In the genomic region with DNA sequence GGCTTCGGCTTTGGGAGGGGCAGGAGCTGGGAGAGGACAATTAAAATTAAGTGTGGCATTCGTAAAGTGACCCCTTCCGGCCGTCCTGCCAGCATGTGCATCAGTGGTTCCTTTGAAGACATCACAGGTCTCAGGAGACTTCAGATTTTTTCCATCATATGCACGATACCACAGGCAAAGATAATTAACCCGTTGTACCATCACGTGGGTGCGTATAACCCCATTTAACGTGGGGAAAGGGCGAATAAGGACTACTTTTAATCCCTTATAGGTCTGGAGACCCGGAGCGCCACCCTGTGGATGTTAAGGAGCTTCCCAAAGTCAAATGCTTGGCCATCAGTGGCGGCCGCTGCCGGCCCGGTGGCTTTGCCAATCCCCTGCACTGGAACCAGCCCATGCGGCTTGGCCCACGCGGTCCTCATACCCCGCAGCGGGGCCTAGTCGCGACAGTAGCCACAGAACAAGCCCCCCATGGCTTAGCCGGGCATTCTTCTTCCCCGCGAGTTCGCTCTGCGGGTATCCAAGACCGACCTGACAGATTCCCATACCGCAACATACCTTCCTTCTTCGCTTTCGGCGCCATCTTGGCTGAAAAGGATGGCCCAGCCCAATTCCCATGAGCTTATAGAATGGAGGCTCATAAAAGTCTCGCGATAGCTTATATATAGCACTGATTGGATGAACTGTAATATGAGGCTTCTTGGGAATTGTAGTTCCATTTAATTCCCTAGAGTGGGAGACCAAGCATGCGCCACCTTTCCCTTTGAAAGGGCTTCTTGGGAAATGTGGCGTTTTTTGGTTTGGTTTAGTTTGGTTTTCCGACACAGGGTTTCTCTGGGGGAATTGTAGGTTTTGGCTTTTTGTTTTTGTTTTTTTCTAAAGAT, we compare ENCODE assay signal across 8 mouse cellular contexts. TPM values are rescaled to one million over a fixed set of nuclear protein-coding genes. Genes with fewer than 3 reads are reported as not detected.
DNase-seq lines count a peak whose midpoint lies in the region; ATAC-seq lines count a peak whose summit lies in the region.

A gene (minus strand): TSS at position 624 of the 884 bp plus-strand sequence.

- peak; percentile 88 for ATAC-seq in intestine, embryonic 15.5 days
- peak; percentile 75 for ATAC-seq in megakaryocyte-erythroid progenitor cell, adult 5-6 weeks (replicated peaks; ENCODE audit: low FRiP score, low TSS enrichment, poor library complexity, severe bottlenecking)

- peak within 1 kb of the TSS; percentile 70 for H3K4me3 ChIP-seq in intestine, embryonic 15.5 days (replicated peaks)

- peaks cover 9% of the 10 kb centered on the region for H3K36me3 ChIP-seq in intestine, embryonic 15.5 days

- H3K27me3 ChIP-seq in intestine, embryonic 15.5 days (replicated peaks), result no peaks in the 10 kb centered on the region

- no peaks in the 10 kb centered on the region for H3K9me3 ChIP-seq in intestine, embryonic 15.5 days

- peak; percentile 90 for DNase-seq in adrenal gland, adult 2 months
- peak; percentile 91 for DNase-seq in embryo, embryonic 9.5 days (ENCODE audit: extremely low spot score)
- peak; percentile 43 to 72 for DNase-seq in gastrocnemius, postnatal 4 days (ENCODE audit: low spot score in 2 of 2)
- DNase-seq in left cerebral cortex, postnatal 14 days (ENCODE audit: low spot score in 2 of 2), result peak; percentile 86 to 94
- DNase-seq in right cerebral cortex, postnatal 14 days, result peak; percentile 75
- peak; percentile 72 to 74 for DNase-seq in urinary bladder, postnatal 4 days (ENCODE audit: low spot score in 2 of 2)

- H3K4me1 ChIP-seq in intestine, embryonic 15.5 days (replicated peaks), result peaks cover 27% of the 10 kb centered on the region

- under 1% methylated on average over 38 of the region's 38 CpGs for WGBS in intestine, embryonic 15.5 days

- intact Hi-C loops in left cerebral cortex, postnatal 14 days (cut with DNase I), result no loop called here

- peak within 1 kb of the TSS; percentile 83 for H3K4me2 ChIP-seq in intestine, embryonic 15.5 days (replicated peaks)

- peak within 1 kb of the TSS; percentile 82 for H3K9ac ChIP-seq in intestine, embryonic 15.5 days

- peak within 1 kb of the TSS; percentile 84 for H3K27ac ChIP-seq in intestine, embryonic 15.5 days

RNA-seq across cellular contexts. Expression of the gene that starts here (rescaled TPM):
- total RNA-seq in adrenal gland, adult 2 months (2021), result 1,000 to 10,000 TPM; 1,792 to 2,242 TPM
- 21.4 and 29.1 TPM in 2 replicates for polyA plus RNA-seq in adrenal gland, adult 2 months (2012; rRNA removed)
- total RNA-seq in gastrocnemius, postnatal 4 days (2021), result 1,000 to 10,000 TPM; 1,488 to 1,617 TPM
- polyA plus RNA-seq in intestine, embryonic 15.5 days (2015; fragmentation: Nextera tagmentation; extraction: Ambion mirVana), result 1,310 and 1,463 TPM in 2 replicates
- total RNA-seq in left cerebral cortex, postnatal 14 days (2021), result 100 to 1,000 TPM; 643 to 660 TPM
- total RNA-seq in megakaryocyte-erythroid progenitor cell, adult 5-6 weeks (2014; fragmentation: Nextera tagmentation), result 5,168 and 5,735 TPM in 2 replicates
- 4,325 and 4,755 TPM in 2 replicates for total RNA-seq in megakaryocyte-erythroid progenitor cell, adult 5-6 weeks (2017)

Comparison
In these comparisons a context has a peak if more than half of its experiments do, and no peak if none do; other contexts are left out.
1. Peak in every context shown above with its lines: DNase-seq, ATAC-seq, H3K4me3 ChIP-seq and H3K27ac ChIP-seq.
2. RNA of the gene that starts here (polyA plus RNA-seq): 1,310 to 1,463 TPM in intestine, embryonic 15.5 days; 21.4 to 29.1 TPM in adrenal gland, adult 2 months; every median in the first group is over 10 times any median in the second.